27 mouse cellular contexts compared by ENCODE assay signal in the genomic region with DNA sequence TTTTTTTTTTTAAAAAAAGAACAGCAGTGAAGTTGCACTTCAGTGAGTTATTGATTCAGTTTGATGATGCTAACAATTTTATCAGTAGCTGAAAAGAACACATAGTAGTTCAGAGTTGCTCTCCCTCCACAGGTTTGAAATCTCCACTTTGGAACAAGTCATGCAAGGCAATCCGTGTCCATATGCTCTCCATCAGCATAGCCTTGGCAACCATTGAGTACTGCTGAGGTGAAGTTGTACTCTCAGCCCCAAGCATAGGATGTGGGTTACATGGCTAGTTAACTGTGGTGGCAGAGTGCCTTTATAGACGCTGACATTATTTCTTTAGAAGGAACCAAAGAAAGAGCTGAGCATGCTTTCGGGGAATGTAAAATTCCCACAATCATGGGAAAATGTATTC. TPM values are rescaled to one million over a fixed set of nuclear protein-coding genes. Genes with fewer than 3 reads are reported as not detected.
DNase-seq lines count a peak whose midpoint lies in the region; ATAC-seq and TF ChIP-seq lines count a peak whose summit lies in the region.
"Had no signal": no experiment of that assay in that cellular context is flagged by ENCODE, and none has a peak within 500 bp of the region (broad histone marks: within the 10 kb centered on the region; RNA-seq: fewer than 3 reads in every experiment).

No protein-coding gene starts in this region.

- no peak for ATAC-seq in cerebellum, adult (ENCODE audit: insufficient number of reproducible peaks, low FRiP score, low TSS enrichment)
- no peak for ATAC-seq in intestine, postnatal 0 days
- ATAC-seq: activated CD4-positive, CD25-positive, alpha-beta regulatory T cell, adult 4 months; forebrain, embryonic 15.5 days; intestine, embryonic 15.5 days had no signal

- 84% methylated on average over 3 of the region's 3 CpGs for WGBS in intestine, postnatal 0 days

- no peaks in the 10 kb centered on the region for H3K36me3 ChIP-seq in intestine, postnatal 0 days (ENCODE audit: control insufficient read depth, insufficient read depth)
- H3K36me3 ChIP-seq: embryonic facial prominence, embryonic 12.5 days; forebrain, embryonic 12.5 days; forebrain, embryonic 15.5 days; heart, embryonic 10.5 days; heart, embryonic 13.5 days; hindbrain, embryonic 15.5 days; intestine, embryonic 15.5 days had no signal

- no peak overlapping the region for H3K4me2 ChIP-seq in intestine, postnatal 0 days (replicated peaks; ENCODE audit: low read depth)
- H3K4me2 ChIP-seq: embryonic facial prominence, embryonic 12.5 days; forebrain, embryonic 12.5 days; forebrain, embryonic 15.5 days; heart, embryonic 13.5 days; hindbrain, embryonic 15.5 days; intestine, embryonic 15.5 days had no signal

- H3K27me3 ChIP-seq in intestine, postnatal 0 days (replicated peaks; ENCODE audit: control insufficient read depth, insufficient read depth, low read length): no peaks in the 10 kb centered on the region
- H3K27me3 ChIP-seq: embryonic facial prominence, embryonic 12.5 days; forebrain, embryonic 12.5 days; forebrain, embryonic 15.5 days; heart, embryonic 13.5 days; hindbrain, embryonic 15.5 days; intestine, embryonic 15.5 days had no signal

- no peak overlapping the region for H3K9ac ChIP-seq in intestine, postnatal 0 days (ENCODE audit: low read depth, low read length)
- H3K9ac ChIP-seq: embryonic facial prominence, embryonic 12.5 days; forebrain, embryonic 12.5 days; forebrain, embryonic 15.5 days; heart, embryonic 13.5 days; hindbrain, embryonic 15.5 days; intestine, embryonic 15.5 days had no signal

- no peaks in the 10 kb centered on the region for H3K4me1 ChIP-seq in intestine, postnatal 0 days (replicated peaks; ENCODE audit: control insufficient read depth, insufficient read depth, low read length)
- H3K4me1 ChIP-seq: embryonic facial prominence, embryonic 12.5 days; forebrain, embryonic 12.5 days; forebrain, embryonic 15.5 days; heart, embryonic 10.5 days; heart, embryonic 13.5 days; hindbrain, embryonic 15.5 days; intestine, embryonic 15.5 days had no signal

- DNase-seq in cerebellum, adult 18-20 months: peak; percentile 17 to 43
- DNase-seq in cerebellum, postnatal 4 days (ENCODE audit: low spot score in 2 of 2): no peak
- peak; percentile 27 for DNase-seq in cerebellum, adult 9-11 months
- DNase-seq in layer of hippocampus, adult 2 months (ENCODE audit: low spot score in 2 of 2): no peak
- DNase-seq in layer of hippocampus, adult 11-12 months (ENCODE audit: low spot score): no peak
- no peak for DNase-seq in c-Kit-positive CD71-positive TER-119-positive erythroid progenitor cells, embryonic 14.5 days (ENCODE audit: low spot score)
- DNase-seq: adrenal gland, adult 8-10 months; adrenal gland, postnatal 25 days; gastrocnemius, postnatal 10 days; gastrocnemius, postnatal 36 days; heart, adult 2 months; heart, postnatal 14 days; heart, postnatal 4 days; kidney, adult 18-20 months; kidney, adult 9 months had no signal

- H3K9me3 ChIP-seq in intestine, postnatal 0 days (ENCODE audit: control insufficient read depth): no peaks in the 10 kb centered on the region
- H3K9me3 ChIP-seq: embryonic facial prominence, embryonic 12.5 days; forebrain, embryonic 12.5 days; forebrain, embryonic 15.5 days; heart, embryonic 10.5 days; heart, embryonic 13.5 days; hindbrain, embryonic 15.5 days; intestine, embryonic 15.5 days had no signal

- no peak overlapping the region for H3K4me3 ChIP-seq in layer of hippocampus, adult 2 months
- H3K4me3 ChIP-seq in intestine, postnatal 0 days (ENCODE audit: low read depth, low read length): no peak overlapping the region
- H3K4me3 ChIP-seq: embryonic facial prominence, embryonic 12.5 days; erythroblast, embryonic 14.5 days; forebrain, embryonic 12.5 days; forebrain, embryonic 15.5 days; heart, adult 2 months; heart, embryonic 10.5 days; heart, embryonic 13.5 days; hindbrain, embryonic 15.5 days; intestine, embryonic 15.5 days had no signal

- TF ChIP-seq CTCF in layer of hippocampus, adult 2 months (conservative IDR thresholded peaks at IDR 0.05): no peak
- TF ChIP-seq CTCF in intestine, postnatal 0 days (IDR thresholded peaks at IDR 0.05; ENCODE audit: low read depth): no peak

- peak overlapping the region; percentile 18; the same call in 1 of the 2 replicates for H3K27ac ChIP-seq in layer of hippocampus, adult 2 months
- no peak overlapping the region for H3K27ac ChIP-seq in intestine, postnatal 0 days (ENCODE audit: low read depth, low read length)
- H3K27ac ChIP-seq: embryonic facial prominence, embryonic 12.5 days; forebrain, embryonic 12.5 days; forebrain, embryonic 15.5 days; heart, adult 2 months; heart, embryonic 10.5 days; heart, embryonic 13.5 days; hindbrain, embryonic 15.5 days; intestine, embryonic 15.5 days had no signal

RNA-seq across cellular contexts. Expression of a gene that starts 27.7 kb away (rescaled TPM):
- 1,000 to 10,000 TPM; 1,107 to 1,213 TPM for total RNA-seq in layer of hippocampus, adult 2 months (2021)
- 120 and 125 TPM in 2 replicates for polyA plus RNA-seq in intestine, postnatal 0 days (2015; fragmentation: Nextera tagmentation; extraction: Ambion mirVana)
- total RNA-seq: granulocyte monocyte progenitor cell, adult 5-6 weeks had no signal

Comparison
In these comparisons a context has a peak if more than half of its experiments do, and no peak if none do; other contexts are left out.
1. DNase-seq: peak in cerebellum, adult 18-20 months (2 of 2) and cerebellum, adult 9-11 months (single experiment); none in cerebellum, postnatal 4 days (0 of 2), layer of hippocampus, adult 2 months (0 of 2), layer of hippocampus, adult 11-12 months (single experiment) and c-Kit-positive CD71-positive TER-119-positive erythroid progenitor cells, embryonic 14.5 days (single experiment).